Mouse (Mus musculus) lung, postnatal 0 days (tissue): Measurements from ENCODE around the gene Bok. TPM values are rescaled to one million over a fixed set of nuclear protein-coding genes. Genes with fewer than 3 reads are reported as not detected.
A peak's percentile ranks its signal among the peaks of the same experiment; 100 is the strongest.

Experiments
- ATAC-seq: fragments of 200-750 bp; cut with Nextera tagmentation; 2 replicates; pipeline ENCODE4 v1.8.0; 2017; ENCODE audit warnings: moderate library complexity
- DNase-seq: peaks from one replicate; pipeline ENCODE4 v3.0.0-alpha.2; 2016; ENCODE audit warnings: low spot score
- H3K27ac ChIP-seq: fragments of 300-500 bp; sonication (generic); 2 replicates; pipeline ENCODE4 v1.5.1; 2014; ENCODE audit warnings: antibody characterized with exemption, mild to moderate bottlenecking, low read length, mixed read lengths
- H3K27me3 ChIP-seq: fragments of 300-500 bp; sonication (generic); replicated peaks from 2 replicates; pipeline ENCODE4 v1.6.1; 2014; ENCODE audit warnings: low read length, mixed read lengths; ENCODE audit not compliant: insufficient read depth
- H3K36me3 ChIP-seq: fragments of 300-500 bp; sonication (generic); 2 replicates; pipeline ENCODE4 v1.6.1; 2014; ENCODE audit warnings: low read length, mixed read lengths; ENCODE audit not compliant: insufficient read depth
- H3K4me1 ChIP-seq: fragments of 300-500 bp; sonication (generic); 2 replicates; pipeline ENCODE4 v1.6.1; 2014; ENCODE audit warnings: antibody characterized with exemption, low read depth, low read length, mixed read lengths; ENCODE audit not compliant: insufficient read depth
- H3K4me2 ChIP-seq: fragments of 300-500 bp; sonication (generic); replicated peaks from 2 replicates; pipeline ENCODE4 v1.6.1; 2014; ENCODE audit warnings: low read depth, mild to moderate bottlenecking, low read length, moderate library complexity, mixed read lengths
- H3K4me3 ChIP-seq: fragments of 300-500 bp; sonication (generic); 2 replicates; pipeline ENCODE4 v1.5.1; 2014; ENCODE audit warnings: low read depth, low read length
- H3K9ac ChIP-seq: fragments of 300-500 bp; sonication (generic); replicated peaks from 2 replicates; pipeline ENCODE4 v1.6.1; 2014; ENCODE audit warnings: low read depth, mild to moderate bottlenecking
- H3K9me3 ChIP-seq: fragments of 300-500 bp; sonication (generic); 2 replicates; pipeline ENCODE4 v1.6.1; 2016; ENCODE audit warnings: low read length, mixed read lengths
- CTCF ChIP-seq: IDR thresholded peaks from 2 replicates; pipeline ENCODE4 v1.5.1; 2016; ENCODE audit warnings: antibody characterized with exemption, mild to moderate bottlenecking
- EP300 ChIP-seq: IDR thresholded peaks from 2 replicates; pipeline ENCODE4 v1.6.1; 2016; ENCODE audit warnings: antibody characterized with exemption, mild to moderate bottlenecking, control low read depth
- WGBS: fragments of 180-500 bp; shearing (Covaris S2); extraction: QIAGEN DNeasy Blood & Tissue Kit; methylation state at CpG from one replicate; pipeline ENCODE4 v1.1.7; 2014; 5-methylcytosine and 5-hydroxymethylcytosine counted together
- polyA plus RNA-seq: library from polyadenylated mRNA; unstranded; fragments of >200 nt; fragmentation: Nextera tagmentation; extraction: Ambion mirVana; gene quantifications from 2 replicates; pipeline ENCODE4 v1.2.1, GENCODE M21; 2015

Gene Bok
- polyA plus RNA-seq, 1 experiment from 2014 or later, result 31.2 TPM

GRCm38 (mm10) chr1:93726974-93727373, 41.5 kb downstream of the Bok start:
- H3K4me1 ChIP-seq, result peaks cover 2% of the 10 kb centered on the region; the same call in 1 of the 2 replicates
- no peaks in the 10 kb centered on the region for H3K27me3 ChIP-seq
- H3K9me3 ChIP-seq, result no peaks in the 10 kb centered on the region
- 46% methylated on average over 3 of the region's 3 CpGs for WGBS
- TF ChIP-seq EP300 (no peak), CTCF (peak; percentile 98)
- no peak overlapping the region for H3K9ac ChIP-seq
- no peak overlapping the region for H3K4me2 ChIP-seq
- ATAC-seq (peak; percentile 91), DNase-seq (peak; percentile 80)
- H3K36me3 ChIP-seq, result no peaks in the 10 kb centered on the region; the same call in 1 of the 2 replicates
- H3K4me3 ChIP-seq, result no peak overlapping the region
- no peak overlapping the region for H3K27ac ChIP-seq

GRCm38 (mm10) chr1:93731103-93731502, 45.6 kb downstream of the Bok start:
- H3K9ac ChIP-seq, result no peak overlapping the region
- H3K27ac ChIP-seq, result no peak overlapping the region
- H3K9me3 ChIP-seq, result no peaks in the 10 kb centered on the region
- H3K27me3 ChIP-seq, result no peaks in the 10 kb centered on the region
- no peak overlapping the region for H3K4me2 ChIP-seq
- H3K4me3 ChIP-seq, result no peak overlapping the region
- WGBS, result 82% methylated on average over 5 of the region's 5 CpGs
- H3K4me1 ChIP-seq, result peaks cover 2% of the 10 kb centered on the region; the same call in 1 of the 2 replicates
- DNase-seq, result no peak
- TF ChIP-seq EP300 (no peak), CTCF (no peak)
- H3K36me3 ChIP-seq, result no peaks in the 10 kb centered on the region; the same call in 1 of the 2 replicates
- ATAC-seq, result no peak

GRCm38 (mm10) chr1:93731880-93732281, 46.4 kb downstream of the Bok start:
- TF ChIP-seq CTCF (no peak), EP300 (no peak)
- Histone ChIP-seq H3K9me3 (no peaks in the 10 kb centered on the region), H3K27ac (no peak overlapping the region), H3K36me3 (no peaks in the 10 kb centered on the region; the same call in 1 of the 2 replicates), H3K4me2 (no peak overlapping the region), H3K4me1 (peaks cover 2% of the 10 kb centered on the region; the same call in 1 of the 2 replicates), H3K9ac (no peak overlapping the region), H3K4me3 (no peak overlapping the region), H3K27me3 (no peaks in the 10 kb centered on the region)
- WGBS, result 31% methylated on average over 3 of the region's 3 CpGs
- DNase-seq (peak; percentile 35), ATAC-seq (no peak)

GRCm38 (mm10) chr1:93735859-93736258, 50.4 kb downstream of the Bok start:
- no peak overlapping the region for H3K4me3 ChIP-seq
- ATAC-seq, result no peak
- DNase-seq, result no peak
- no peaks in the 10 kb centered on the region for H3K36me3 ChIP-seq
- H3K9ac ChIP-seq, result no peak overlapping the region
- no peaks in the 10 kb centered on the region for H3K4me1 ChIP-seq
- TF ChIP-seq EP300 (no peak), CTCF (no peak)
- H3K27ac ChIP-seq, result no peak overlapping the region
- H3K9me3 ChIP-seq, result no peaks in the 10 kb centered on the region
- H3K4me2 ChIP-seq, result no peak overlapping the region
- no peaks in the 10 kb centered on the region for H3K27me3 ChIP-seq
- WGBS, result 85% methylated on average over 3 of the region's 3 CpGs

- 94% methylated on average over 5 of the region's 5 CpGs for WGBS
- no peaks in the 10 kb centered on the region for H3K36me3 ChIP-seq
- H3K9ac ChIP-seq, result no peak overlapping the region
- no peak for ATAC-seq
- TF ChIP-seq CTCF (no peak), EP300 (no peak)
- no peaks in the 10 kb centered on the region for H3K27me3 ChIP-seq
- no peaks in the 10 kb centered on the region for H3K9me3 ChIP-seq
- H3K4me1 ChIP-seq, result no peaks in the 10 kb centered on the region
- DNase-seq, result no peak
- no peak overlapping the region for H3K4me2 ChIP-seq
- no peak overlapping the region for H3K27ac ChIP-seq
- no peak overlapping the region for H3K4me3 ChIP-seq
These were observed 52.3 kb downstream of the Bok start for GRCm38 (mm10) chr1:93737711-93738110.

- no peaks in the 10 kb centered on the region for H3K36me3 ChIP-seq
- no peak overlapping the region for H3K27ac ChIP-seq
- no peak for DNase-seq
- H3K4me3 ChIP-seq, result no peak overlapping the region
- H3K4me1 ChIP-seq, result no peaks in the 10 kb centered on the region
- no peak overlapping the region for H3K9ac ChIP-seq
- no peaks in the 10 kb centered on the region for H3K27me3 ChIP-seq
- H3K9me3 ChIP-seq, result no peaks in the 10 kb centered on the region
- TF ChIP-seq EP300, result no peak
- no peak for TF ChIP-seq CTCF
- H3K4me2 ChIP-seq, result no peak overlapping the region
- WGBS, result 96% methylated on average over 2 of the region's 2 CpGs
- ATAC-seq, result no peak
These were observed 55.2 kb downstream of the Bok start for GRCm38 (mm10) chr1:93740671-93741070.

GRCm38 (mm10) chr1:93741987-93742386, 56.5 kb downstream of the Bok start:
- H3K4me3 ChIP-seq, result no peak overlapping the region
- H3K4me2 ChIP-seq, result no peak overlapping the region
- DNase-seq, result no peak
- H3K27ac ChIP-seq, result no peak overlapping the region
- no peak for ATAC-seq
- no peaks in the 10 kb centered on the region for H3K27me3 ChIP-seq
- H3K9me3 ChIP-seq, result no peaks in the 10 kb centered on the region
- 49% methylated on average over 4 of the region's 4 CpGs for WGBS
- H3K9ac ChIP-seq, result no peak overlapping the region
- H3K4me1 ChIP-seq, result no peaks in the 10 kb centered on the region
- no peaks in the 10 kb centered on the region for H3K36me3 ChIP-seq
- TF ChIP-seq CTCF (no peak), EP300 (no peak)
